Mouse (Mus musculus): ENCODE results near the gene Ttll11.
A peak's percentile ranks its signal among the peaks of the same experiment; 100 is the strongest.

Ttll11 gene

DNA sequence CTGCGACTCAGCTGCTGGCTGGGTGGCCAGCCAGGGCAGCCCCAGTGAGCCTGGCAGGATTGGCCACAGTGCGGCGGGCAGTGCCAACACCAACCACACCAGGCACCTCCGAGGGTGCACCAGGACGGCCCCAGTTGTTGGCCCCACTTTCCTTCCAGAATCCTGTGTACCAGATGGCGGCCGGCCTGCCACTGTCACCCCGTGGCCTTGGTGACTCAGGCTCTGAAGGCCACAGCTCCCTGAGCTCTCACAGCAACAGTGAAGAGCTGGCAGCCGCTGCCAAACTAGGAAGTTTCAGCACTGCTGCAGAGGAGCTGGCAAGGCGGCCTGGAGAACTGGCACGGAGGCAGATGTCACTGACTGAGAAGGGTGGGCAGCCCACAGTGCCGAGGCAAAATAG is 259.6 kb downstream of the Ttll11 start:
- no peak for DNase-seq

DNA sequence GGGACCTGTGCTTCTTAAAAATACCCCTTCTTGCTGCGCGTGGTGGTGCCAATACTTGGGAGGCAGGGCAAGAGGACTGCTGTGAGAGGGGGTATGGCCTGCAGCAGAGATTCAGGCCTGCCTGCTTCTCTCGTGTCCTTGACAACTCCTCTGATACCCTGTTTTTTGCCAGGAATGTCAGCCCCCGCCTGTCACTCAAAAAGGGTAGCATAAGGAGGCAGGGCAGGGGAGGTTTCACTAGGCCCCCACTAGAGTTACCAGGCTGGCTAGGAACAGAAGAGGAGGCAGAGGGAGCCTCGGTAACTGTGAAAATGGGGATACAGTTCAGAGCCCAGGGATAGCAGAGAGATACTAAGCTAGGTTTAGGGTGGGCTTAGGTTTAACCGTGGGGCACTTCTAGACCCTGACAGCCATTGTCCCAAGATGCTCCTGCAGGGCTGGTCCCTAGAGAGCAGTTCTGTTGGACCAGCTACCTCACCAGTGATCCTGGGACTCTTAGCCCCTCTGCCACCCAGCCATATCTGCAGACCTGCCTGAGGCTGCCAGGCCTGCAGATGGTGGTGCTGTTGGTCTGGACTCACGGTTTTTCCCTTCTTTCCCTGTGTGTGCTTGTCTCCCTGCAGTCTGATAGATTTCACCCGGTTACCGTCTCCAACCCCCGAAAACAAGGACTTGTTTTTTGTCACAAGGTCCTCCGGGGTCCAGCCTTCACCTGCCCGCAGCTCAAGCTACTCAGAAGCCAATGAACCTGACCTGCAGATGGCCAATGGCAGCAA is 260.3 kb downstream of the Ttll11 start:
- no peak for DNase-seq

DNA sequence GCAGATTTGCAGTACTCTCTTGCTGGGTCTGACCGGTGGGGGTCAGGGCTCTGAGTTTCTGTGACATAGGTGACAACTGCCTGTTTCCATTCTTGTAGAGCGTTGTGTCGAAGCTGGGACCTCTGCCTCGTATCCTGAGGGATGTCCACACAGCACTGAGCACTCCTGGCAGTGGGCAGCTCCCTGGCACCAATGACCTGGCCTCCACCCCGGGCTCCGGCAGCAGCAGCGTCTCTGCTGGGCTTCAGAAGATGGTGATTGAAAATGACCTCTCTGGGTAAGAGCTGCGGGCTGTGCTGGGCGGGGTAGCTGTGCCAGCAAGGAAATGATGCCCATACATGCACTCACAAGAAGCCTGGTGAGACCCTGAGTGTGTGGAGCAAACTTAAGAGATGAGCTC is 261.1 kb downstream of the Ttll11 start:
- DNase-seq = no peak

DNA sequence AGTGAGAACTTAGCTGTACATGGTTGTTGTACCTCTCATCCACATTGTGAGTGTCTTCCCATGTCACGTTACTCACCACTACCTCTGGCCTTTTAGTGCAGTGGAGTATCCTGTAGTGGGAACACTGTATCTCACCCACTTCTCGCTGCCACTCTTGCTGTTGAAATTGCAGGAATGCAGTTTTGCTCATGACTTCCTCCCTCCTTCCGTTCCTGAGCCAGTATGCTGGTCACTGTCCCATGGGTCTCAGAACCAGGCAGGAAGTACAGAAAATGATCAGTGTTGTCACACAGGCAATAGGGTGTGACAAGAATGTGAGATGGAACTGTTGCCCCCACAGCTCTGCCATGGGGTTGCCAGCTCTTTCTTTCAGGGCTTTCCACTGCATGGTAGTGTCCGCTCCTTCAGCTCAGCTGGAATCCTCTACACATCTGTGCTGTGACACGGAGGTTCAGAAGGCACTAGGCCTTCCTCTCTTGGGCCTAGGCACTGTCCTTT is 261.7 kb downstream of the Ttll11 start:
- DNase-seq = no peak

DNA sequence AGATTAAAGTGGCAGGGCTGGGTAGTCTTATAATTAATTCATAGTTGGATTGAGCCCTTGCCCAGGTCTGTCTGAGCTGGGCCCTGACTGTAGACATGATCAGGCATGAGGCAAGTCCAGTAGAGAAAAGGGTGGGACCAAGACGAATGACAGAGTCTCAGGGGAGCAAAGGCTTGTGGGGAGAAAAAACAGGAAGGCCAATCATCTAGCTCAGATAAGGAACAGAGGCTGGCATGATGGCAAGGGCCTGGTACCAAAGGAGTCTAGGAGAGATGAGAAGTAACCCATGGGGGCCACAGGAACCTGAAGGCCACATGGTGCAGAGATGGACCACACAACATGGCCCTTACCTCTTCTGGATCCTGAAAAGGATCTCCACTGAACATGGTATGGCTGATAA is 263.5 kb downstream of the Ttll11 start:
- no peak for DNase-seq

DNA sequence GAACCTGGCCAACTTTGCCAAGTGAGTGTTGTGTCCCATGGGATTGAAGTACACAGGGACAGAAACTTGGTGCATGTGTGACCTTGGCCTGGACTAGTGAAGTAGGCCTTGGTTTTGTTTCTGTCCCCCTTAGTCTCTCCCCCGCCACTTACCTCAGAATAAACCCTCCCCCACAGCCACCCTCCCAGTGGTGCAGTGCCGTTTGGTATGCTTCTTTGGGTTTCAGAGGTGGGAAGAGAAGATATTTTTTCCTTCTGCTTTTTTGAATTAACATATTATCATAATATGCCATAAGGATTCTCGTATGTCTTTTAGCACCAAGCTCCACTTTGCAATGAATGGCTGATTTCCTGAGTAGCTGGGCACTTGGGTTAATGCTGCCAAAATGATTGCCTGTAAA is 264.2 kb downstream of the Ttll11 start:
- no peak for DNase-seq

DNA sequence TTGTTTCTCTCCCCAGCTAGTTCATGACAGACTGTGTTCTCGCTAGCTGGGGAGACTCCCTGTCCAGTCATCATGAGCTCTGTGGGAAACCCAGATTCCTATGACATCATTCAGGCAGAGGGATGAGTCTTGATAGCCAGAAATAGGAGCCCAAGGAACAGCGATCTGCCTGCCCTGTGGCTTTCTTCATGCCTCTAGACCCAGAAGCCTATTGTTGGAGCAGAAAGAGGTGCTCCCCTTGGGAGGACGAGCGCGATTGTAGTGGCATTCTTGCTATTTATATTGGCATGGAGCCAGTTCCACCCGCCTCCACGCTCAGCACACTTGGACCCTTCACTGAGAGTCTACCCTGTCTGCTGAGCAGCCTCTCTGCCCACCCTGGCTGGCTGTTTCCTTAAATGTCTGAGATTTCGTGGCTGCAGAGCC is 265.0 kb downstream of the Ttll11 start:
- DNase-seq = no peak

DNA sequence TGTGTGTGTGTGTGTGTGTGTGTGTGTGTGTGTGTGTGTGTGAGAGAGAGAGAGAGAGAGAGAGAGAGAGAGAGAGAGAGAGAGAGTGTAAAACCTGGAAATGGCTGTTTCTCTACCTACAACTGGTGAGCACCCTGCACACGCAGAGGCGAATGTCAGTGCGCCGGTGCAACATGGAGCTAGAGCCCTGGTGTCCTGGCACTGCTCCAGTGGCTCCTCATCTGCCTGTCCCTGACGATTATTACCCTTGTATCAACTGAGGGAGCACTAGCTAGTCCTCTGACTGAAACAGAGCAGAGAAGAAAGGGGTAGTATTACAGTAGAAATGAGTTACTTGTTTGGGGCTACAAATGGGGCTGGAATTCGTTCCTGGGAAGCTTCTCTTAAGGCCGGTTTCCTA is 266.3 kb downstream of the Ttll11 start:
- DNase-seq = no peak

DNA sequence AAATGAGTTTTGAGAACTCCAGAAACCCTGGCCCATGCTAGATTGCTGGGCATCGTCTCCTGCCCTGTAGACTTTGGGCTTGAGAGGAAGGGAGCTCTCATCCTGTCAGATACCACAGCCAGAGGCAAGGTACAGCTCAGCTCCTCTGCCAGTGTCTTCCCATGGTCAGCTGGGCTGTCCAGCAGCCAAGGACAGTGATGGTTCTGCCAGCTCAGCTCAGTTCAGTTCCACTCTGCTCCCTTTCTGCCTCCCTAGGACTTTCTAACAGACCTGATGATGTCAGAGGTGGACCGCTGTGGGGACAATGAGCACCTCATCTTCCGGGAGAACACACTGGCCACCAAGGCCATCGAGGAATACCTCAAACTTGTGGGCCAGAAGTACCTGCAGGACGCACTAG is 267.1 kb downstream of the Ttll11 start:
- DNase-seq = no peak

DNA sequence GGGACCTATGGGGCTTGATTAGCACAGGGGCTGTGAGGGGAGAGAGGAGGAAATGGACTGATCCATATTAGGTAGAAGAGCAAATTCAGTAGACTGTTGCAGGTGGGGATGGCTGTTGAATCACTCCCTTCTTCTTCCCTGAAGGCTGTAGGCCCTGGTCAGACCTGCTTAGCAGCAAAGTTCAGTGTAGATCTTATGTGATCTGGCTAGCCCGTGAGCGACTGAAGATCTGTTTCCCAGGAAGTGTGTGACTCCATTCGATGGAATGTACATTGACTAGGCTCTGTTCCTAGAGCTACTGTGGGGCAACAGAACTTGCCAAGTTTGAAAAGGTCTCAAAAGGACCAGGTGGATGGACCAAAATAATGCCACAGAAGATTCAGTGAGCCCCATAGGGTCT is 276.5 kb downstream of the Ttll11 start:
- DNase-seq = no peak

DNA sequence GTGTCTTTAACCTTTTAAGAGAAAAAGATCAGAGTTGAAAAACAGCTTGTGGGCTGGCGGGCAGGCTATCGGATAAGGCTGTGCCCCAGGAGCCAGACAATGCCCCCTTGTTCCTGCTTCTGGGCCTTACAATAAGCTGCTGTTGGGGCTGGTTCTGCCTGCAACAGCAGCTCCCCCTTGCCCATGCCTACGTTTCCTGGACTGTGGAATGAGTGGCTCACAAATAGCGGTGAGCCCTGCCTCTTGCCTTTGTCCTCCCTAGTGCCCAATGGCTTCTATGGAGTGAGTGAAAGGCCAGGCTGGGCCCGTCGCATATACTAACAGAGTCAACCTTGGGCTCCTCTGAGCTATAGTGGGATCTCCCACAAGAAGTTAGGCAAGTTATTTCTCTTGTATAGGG is 277.1 kb downstream of the Ttll11 start:
- DNase-seq = peak; percentile 31

DNA sequence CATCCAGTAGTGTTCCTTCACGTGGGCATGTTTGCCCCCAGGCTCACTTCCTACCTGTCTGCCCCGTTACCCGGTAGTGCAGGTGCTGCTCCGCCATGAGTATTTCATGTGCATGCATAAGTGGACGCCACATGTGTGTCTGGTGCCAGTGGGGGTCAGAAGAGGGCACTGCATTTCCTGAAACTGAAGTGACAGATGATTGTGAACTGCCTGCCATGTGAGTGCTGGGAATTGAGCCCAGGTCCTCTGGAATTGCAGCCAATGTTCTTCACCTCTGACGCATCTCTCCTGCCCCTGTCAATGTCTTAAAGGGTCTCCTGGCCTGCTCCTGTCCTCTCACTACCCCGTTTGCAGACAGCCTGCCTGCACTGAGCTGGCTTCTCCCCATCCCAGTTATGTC is 277.7 kb downstream of the Ttll11 start:
- DNase-seq = no peak
